Mouse (Mus musculus): Measurements from ENCODE around the gene Ercc4. TPM values are rescaled to one million over a fixed set of nuclear protein-coding genes. Genes with fewer than 3 reads are reported as not detected.
"Not testable (repeated sequence)": the region's sequence is repeated elsewhere in the genome, so short reads cannot be mapped to it uniquely, and the experiment has no call there.

Ercc4 gene
- 4.0 and 4.1 TPM in 2 replicates for polyA plus RNA-seq (2015; fragmentation: Nextera tagmentation; extraction: Ambion mirVana)

DNA sequence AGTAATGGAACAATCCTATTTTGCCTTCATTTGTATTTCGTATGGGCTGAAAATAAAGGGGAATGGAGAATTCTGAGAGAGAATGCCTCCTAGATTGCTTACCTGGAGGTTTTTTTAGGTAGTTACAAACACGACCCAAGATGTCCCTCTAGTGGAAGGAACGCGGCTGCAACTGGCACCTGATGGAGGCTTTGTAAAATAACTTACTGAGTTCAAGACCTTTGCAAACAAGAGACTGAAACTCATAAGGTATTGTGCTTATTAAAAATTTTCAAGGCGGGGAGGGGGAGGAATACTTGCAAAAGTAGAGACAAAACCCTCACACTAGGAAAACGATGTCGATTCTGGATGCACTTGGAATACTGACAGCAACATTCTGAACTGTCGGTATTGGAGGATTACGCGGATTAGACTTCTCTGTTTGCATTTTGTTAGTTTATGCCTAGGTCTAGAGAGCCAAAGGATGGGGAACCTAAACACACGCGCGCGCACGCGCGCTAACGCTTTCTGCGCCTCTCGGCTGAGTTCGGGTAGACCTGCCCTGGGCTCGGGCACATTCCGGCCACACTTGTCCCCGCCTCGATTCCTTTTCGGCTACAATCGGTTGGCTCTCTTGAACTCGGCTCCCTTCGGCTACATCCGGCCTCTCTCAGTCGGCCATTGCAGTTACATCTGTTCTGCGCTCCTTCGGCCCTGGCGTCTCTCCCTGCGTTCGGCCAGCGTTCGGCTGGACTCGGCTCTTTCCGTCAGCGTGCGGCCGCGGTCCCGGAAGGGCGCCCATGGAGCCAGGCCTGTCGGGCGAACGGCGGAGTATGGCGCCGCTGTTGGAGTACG is at the start of gene Ercc4:
Gene Ercc4 (plus strand): TSS at position 529 of the 834 bp plus-strand sequence.
- peak within 1 kb of the TSS; percentile 70 for H3K27ac ChIP-seq (replicated peaks)
- peak within 1 kb of the TSS; percentile 71 for H3K4me3 ChIP-seq (replicated peaks)
- no peaks in the 10 kb centered on the region for H3K9me3 ChIP-seq (replicated peaks)
- peak within 1 kb of the TSS; percentile 76 for H3K4me2 ChIP-seq
- H3K27me3 ChIP-seq = no peaks in the 10 kb centered on the region
- H3K4me1 ChIP-seq (replicated peaks) = peaks cover 20% of the 10 kb centered on the region
- peaks cover 18% of the 10 kb centered on the region for H3K36me3 ChIP-seq (replicated peaks)
- peak within 1 kb of the TSS; percentile 77 for H3K9ac ChIP-seq
- WGBS (ENCODE audit: insufficient replicate concordance) = under 1% methylated on average over 53 of the region's 53 CpGs
- ATAC-seq (ENCODE audit: insufficient read depth) = peak; percentile 96

DNA sequence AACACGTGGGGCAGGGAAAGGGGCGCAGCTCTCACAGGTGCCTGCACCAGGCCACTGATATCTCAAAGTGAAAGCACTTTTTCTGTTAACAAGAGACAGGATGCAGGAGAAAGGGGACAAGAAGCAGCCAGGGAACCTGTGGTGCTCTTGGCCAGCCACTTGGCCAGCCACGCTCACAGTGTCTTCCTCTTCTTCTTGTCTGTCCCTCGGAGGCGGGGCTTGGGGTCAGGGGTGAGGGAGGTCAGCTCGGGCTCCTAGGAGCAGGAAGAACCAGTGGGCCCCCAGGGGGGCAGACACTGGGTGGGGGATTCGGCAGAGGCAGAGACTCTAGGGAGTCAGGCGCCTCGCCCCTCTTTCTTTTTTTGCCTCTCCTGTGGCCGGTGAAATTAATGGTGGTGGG is 48.4 kb upstream of the Ercc4 start:
- no peaks in the 10 kb centered on the region for H3K36me3 ChIP-seq (replicated peaks)
- H3K27me3 ChIP-seq = no peaks in the 10 kb centered on the region
- H3K4me2 ChIP-seq = peak overlapping the region; percentile 40
- no peak overlapping the region for H3K9ac ChIP-seq
- no peak overlapping the region for H3K27ac ChIP-seq (replicated peaks)
- ATAC-seq (ENCODE audit: insufficient read depth) = no peak
- no peak overlapping the region for H3K4me3 ChIP-seq (replicated peaks)
- no peaks in the 10 kb centered on the region for H3K9me3 ChIP-seq (replicated peaks)
- H3K4me1 ChIP-seq (replicated peaks) = no peaks in the 10 kb centered on the region
- 21% methylated on average over 9 of the region's 10 CpGs for WGBS (ENCODE audit: insufficient replicate concordance)

DNA sequence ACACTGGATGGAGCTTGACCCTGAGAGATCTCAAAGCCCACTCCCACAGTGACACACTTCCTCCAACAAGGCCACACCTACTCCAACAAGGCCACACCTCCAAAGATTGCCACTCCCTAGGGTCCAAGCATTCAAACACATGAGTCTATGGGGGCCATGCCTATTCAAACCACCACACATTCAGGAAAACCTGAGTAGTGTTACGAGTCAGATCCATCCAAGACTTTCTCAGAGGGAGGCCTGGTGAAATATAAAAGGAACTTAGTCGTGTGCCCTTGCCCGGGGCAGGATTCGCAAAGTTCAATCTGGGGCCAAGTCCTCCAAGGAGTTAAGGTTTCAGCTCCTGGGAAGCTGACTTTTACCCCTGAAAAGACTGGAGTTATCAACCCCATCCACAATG is 35.3 kb upstream of the Ercc4 start:
- Histone ChIP-seq H3K4me1 (replicated peaks) (no peaks in the 10 kb centered on the region), H3K36me3 (replicated peaks) (no peaks in the 10 kb centered on the region), H3K9ac (no peak overlapping the region), H3K9me3 (replicated peaks) (no peaks in the 10 kb centered on the region), H3K27ac (replicated peaks) (no peak overlapping the region), H3K4me3 (replicated peaks) (no peak overlapping the region), H3K27me3 (no peaks in the 10 kb centered on the region), H3K4me2 (no peak overlapping the region)
- ATAC-seq (ENCODE audit: insufficient read depth) = no peak
- WGBS (ENCODE audit: insufficient replicate concordance) = 73% methylated on average over 4 of the region's 4 CpGs

DNA sequence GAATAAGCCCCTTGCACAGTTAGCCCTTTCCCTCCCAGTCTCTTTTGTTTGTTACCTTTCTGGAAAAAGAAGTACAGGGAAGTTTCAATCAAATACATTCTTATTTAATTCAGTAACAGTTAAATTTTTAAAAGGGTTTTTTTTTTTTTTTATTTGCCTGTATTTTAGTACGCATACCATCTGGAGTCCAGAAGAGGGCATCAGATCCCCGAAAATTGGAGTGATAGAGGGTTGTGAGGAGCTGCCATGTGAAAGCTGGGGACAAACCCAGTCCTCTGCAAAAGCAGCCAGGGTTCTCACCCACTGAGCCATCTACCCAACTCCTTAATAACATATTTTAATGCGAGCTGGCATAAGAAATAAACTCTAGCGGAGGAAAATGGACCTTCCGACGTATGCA is 29.3 kb upstream of the Ercc4 start:
- no peaks in the 10 kb centered on the region for H3K27me3 ChIP-seq
- H3K4me3 ChIP-seq (replicated peaks) = no peak overlapping the region
- no peak overlapping the region for H3K27ac ChIP-seq (replicated peaks)
- H3K36me3 ChIP-seq (replicated peaks) = no peaks in the 10 kb centered on the region
- H3K9me3 ChIP-seq (replicated peaks) = no peaks in the 10 kb centered on the region
- ATAC-seq (ENCODE audit: insufficient read depth) = no peak
- H3K9ac ChIP-seq = no peak overlapping the region
- no peak overlapping the region for H3K4me2 ChIP-seq
- 56% methylated on average over 6 of the region's 6 CpGs for WGBS (ENCODE audit: insufficient replicate concordance)
- H3K4me1 ChIP-seq (replicated peaks) = no peaks in the 10 kb centered on the region

DNA sequence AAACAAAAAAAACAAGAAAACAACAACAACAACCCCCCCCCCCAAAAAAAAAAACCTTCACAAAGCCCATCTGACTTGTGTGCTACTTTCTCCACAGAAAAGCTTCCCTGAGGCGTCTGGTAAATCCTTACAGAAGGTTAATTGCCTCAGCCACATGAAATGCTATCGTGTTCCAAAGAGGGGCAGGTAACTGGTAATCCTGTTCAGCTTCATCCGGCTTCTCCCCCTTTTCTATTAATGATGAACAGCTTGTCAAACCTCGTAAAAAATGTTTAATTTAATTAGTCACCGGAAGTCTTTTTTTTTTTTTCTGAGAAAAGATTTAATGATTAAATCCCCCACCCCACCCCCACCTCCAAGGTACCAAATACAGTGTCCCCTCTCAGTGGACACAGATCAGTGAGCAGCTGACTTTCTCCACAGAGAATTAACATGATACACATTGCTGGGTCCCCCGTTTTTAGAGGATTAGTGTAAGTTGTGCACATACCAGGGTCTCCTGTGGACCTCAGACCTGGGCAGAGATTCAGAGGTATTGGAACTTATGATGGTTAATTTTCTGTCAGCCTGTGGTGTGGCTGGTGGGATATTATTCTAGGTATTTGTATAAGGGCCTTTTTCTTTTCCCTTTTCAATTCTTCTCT is 26.2 kb upstream of the Ercc4 start:
- WGBS (ENCODE audit: insufficient replicate concordance) = 51% methylated on average over 6 of the region's 6 CpGs
- H3K9ac ChIP-seq = no peak overlapping the region
- no peak for ATAC-seq (ENCODE audit: insufficient read depth)
- H3K4me1 ChIP-seq (replicated peaks) = no peaks in the 10 kb centered on the region
- H3K4me2 ChIP-seq = no peak overlapping the region
- no peaks in the 10 kb centered on the region for H3K36me3 ChIP-seq (replicated peaks)
- H3K9me3 ChIP-seq (replicated peaks) = no peaks in the 10 kb centered on the region
- H3K4me3 ChIP-seq (replicated peaks) = no peak overlapping the region
- H3K27me3 ChIP-seq = no peaks in the 10 kb centered on the region
- no peak overlapping the region for H3K27ac ChIP-seq (replicated peaks)

DNA sequence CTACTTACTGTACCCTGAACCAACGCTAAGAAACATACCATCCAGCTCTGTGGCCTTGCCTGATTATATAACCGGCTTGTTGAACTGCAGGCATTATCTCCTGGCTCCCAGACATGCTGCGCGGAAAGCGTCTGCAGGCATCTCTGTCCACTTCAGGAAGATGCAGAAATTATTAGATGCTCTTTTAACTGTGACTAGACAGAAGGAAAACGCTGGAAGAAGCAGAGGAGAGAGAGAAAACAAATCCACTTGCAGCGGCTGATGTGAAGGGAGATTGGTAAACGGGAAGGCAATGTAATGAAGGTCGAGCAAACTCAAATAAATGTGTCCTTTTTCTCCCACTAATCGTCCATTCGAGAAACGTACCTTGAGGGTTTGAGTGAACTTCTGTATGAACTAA is 1.1 kb upstream of the Ercc4 start:
- Histone ChIP-seq H3K9ac (no peak overlapping the region), H3K4me3 (replicated peaks) (no peak overlapping the region), H3K4me1 (replicated peaks) (peaks cover 20% of the 10 kb centered on the region), H3K9me3 (replicated peaks) (no peaks in the 10 kb centered on the region), H3K27ac (replicated peaks) (no peak overlapping the region), H3K4me2 (no peak overlapping the region), H3K27me3 (no peaks in the 10 kb centered on the region), H3K36me3 (replicated peaks) (peaks cover 9% of the 10 kb centered on the region)
- WGBS (ENCODE audit: insufficient replicate concordance) = 68% methylated on average over 12 of the region's 12 CpGs
- no peak for ATAC-seq (ENCODE audit: insufficient read depth)

DNA sequence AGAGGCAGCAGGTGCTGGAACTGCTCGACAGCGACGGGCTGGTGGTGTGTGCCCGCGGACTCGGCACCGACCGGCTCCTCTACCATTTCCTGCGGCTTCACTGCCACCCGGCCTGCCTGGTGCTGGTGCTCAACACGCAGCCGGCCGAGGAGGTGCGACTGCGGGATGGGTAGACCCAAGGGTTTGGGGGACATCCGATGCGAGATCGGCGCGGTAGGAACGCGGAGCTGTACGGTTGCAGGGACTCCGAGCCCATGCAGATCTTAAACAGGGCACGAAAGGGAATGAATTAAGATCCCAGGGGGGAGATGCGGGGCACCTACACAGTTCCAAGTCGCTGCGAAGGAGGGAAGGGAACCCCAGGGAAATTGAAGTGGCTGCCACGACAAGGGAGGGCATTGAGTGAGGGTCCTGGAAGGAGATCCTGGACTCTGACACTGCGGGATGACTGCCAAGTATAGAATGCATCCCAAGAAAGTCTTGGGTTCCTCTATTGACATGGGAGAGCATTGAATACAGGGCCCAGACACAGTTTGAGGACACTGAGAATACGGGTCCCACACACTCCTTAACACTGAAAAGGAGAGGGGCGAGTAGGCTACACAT is 609 bp downstream of the Ercc4 start:
- Histone ChIP-seq H3K9me3 (replicated peaks) (no peaks in the 10 kb centered on the region), H3K9ac (peak overlapping the region; percentile 77), H3K36me3 (replicated peaks) (peaks cover 23% of the 10 kb centered on the region), H3K27me3 (no peaks in the 10 kb centered on the region), H3K4me1 (replicated peaks) (peaks cover 20% of the 10 kb centered on the region), H3K4me3 (replicated peaks) (peak overlapping the region; percentile 71), H3K27ac (replicated peaks) (peak overlapping the region; percentile 70), H3K4me2 (peak overlapping the region; percentile 76)
- peak; percentile 71 for ATAC-seq (ENCODE audit: insufficient read depth)
- under 1% methylated on average over 32 of the region's 32 CpGs for WGBS (ENCODE audit: insufficient replicate concordance)

DNA sequence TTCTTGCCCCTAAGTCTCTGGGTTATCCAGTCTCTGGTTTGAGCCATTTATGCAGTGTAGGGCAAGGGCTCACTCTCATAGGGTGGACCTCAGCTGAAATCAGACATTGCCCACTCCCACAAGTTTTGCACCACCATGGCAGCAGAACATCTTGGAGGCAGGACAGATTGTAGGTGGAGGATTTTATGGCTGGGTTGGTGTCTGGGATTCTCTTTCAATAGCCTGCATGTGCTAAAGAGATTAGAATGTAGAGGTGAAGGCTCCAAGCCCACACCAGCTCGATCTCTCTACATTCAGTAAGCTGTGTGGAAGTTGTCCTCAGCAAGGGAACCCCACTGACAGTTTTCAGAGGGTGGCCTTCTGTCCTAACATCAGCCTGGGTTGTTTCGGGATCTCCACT is 5.3 kb downstream of the Ercc4 start:
- H3K27me3 ChIP-seq = no peaks in the 10 kb centered on the region
- no peak overlapping the region for H3K4me3 ChIP-seq (replicated peaks)
- no peaks in the 10 kb centered on the region for H3K9me3 ChIP-seq (replicated peaks)
- 63% methylated on average over 2 of the region's 2 CpGs for WGBS (ENCODE audit: insufficient replicate concordance)
- H3K9ac ChIP-seq = no peak overlapping the region
- H3K4me2 ChIP-seq = no peak overlapping the region
- peaks cover 10% of the 10 kb centered on the region for H3K4me1 ChIP-seq (replicated peaks)
- peaks cover 24% of the 10 kb centered on the region for H3K36me3 ChIP-seq (replicated peaks)
- ATAC-seq (ENCODE audit: insufficient read depth) = no peak
- H3K27ac ChIP-seq (replicated peaks) = no peak overlapping the region

DNA sequence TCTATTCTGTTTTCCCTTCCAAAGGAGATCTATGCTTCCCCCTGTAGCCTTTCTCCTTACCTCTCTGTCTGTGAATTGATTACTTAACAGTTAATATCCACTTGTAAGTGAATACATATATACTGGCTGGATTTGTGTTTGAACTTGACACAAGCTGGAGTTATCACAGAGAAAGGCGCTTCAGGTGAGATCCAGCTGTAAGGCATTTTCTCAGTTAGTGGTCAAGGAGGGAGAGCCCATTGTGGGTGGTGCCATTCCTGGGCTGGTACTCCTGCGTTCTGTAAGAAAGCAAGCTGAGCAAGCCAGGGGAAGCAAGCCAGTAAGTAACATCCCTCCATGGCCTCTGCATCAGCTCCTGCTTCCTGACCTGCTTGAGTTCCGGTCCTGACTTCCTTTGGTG is 6.0 kb downstream of the Ercc4 start:
- not testable (repeated sequence) for H3K9me3 ChIP-seq (replicated peaks); H3K27me3 ChIP-seq; ATAC-seq (ENCODE audit: insufficient read depth); H3K4me1 ChIP-seq (replicated peaks); H3K4me2 ChIP-seq; H3K27ac ChIP-seq (replicated peaks); H3K9ac ChIP-seq; H3K4me3 ChIP-seq (replicated peaks)
- WGBS (ENCODE audit: insufficient replicate concordance) = 67% methylated on average over 3 of the region's 3 CpGs
- H3K36me3 ChIP-seq (replicated peaks) = peaks cover 24% of the 10 kb centered on the region

DNA sequence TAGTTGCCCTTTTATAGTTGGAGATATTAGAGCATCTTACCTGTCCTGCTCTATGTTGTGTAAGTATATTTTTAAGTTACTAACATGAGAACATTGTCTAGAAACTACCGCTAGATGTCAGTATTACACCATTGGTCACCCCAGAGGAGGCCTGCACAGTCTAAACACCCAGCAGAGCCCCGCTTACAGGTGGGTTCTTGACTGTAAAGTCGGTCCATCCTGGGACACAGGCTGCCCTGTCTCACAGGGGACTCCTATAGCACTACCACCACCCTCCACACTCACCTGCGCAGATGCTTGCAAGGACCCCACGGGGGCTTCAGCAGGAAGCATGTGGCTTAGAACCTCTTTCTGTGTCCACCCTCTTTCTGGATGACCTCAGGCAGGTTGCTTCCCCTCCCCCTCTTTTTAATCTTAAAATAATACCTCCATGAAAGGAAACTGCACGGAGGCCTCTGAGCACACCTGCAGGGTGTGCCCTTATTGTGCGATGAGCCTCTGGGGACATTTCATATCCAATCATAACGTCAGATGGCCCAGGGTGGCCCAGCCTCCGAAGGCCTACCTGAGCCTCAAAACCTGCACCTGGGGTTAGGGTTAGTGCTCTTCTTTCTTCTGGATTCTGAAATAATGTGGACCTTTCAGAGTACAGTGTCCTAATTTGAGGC is 7.9 kb downstream of the Ercc4 start:
- ATAC-seq (ENCODE audit: insufficient read depth) = no peak
- Histone ChIP-seq H3K9me3 (replicated peaks) (no peaks in the 10 kb centered on the region), H3K4me2 (no peak overlapping the region), H3K9ac (no peak overlapping the region), H3K4me1 (replicated peaks) (no peaks in the 10 kb centered on the region), H3K4me3 (replicated peaks) (no peak overlapping the region), H3K27ac (replicated peaks) (no peak overlapping the region), H3K36me3 (replicated peaks) (peaks cover 34% of the 10 kb centered on the region), H3K27me3 (no peaks in the 10 kb centered on the region)
- 59% methylated on average over 9 of the region's 9 CpGs for WGBS (ENCODE audit: insufficient replicate concordance)

DNA sequence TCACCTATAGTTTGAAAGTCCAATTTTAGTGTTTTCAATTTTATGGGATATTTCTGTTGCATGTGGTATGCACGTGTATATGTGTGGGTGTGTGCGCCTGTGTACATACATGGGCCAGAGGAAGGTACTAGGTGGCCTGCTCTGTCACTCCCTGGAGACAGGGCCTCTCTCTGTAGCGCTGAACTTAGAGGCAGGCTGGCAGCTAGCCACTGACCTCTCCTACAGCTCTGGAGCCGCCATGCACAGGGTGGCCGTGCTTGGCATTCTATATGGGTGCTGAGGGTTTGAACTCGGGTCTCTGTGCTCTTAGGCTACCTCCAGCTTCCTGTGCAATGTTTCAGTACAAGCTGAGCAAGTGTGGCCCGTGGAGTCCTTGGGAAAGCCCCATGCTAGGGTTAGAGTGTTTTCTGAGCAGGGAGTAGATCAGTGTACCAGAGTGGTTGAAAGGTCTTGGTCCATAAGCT is 8.5 kb downstream of the Ercc4 start:
- no peaks in the 10 kb centered on the region for H3K9me3 ChIP-seq (replicated peaks)
- no peaks in the 10 kb centered on the region for H3K4me1 ChIP-seq (replicated peaks)
- H3K27ac ChIP-seq (replicated peaks) = no peak overlapping the region
- H3K27me3 ChIP-seq = no peaks in the 10 kb centered on the region
- no peak overlapping the region for H3K4me2 ChIP-seq
- no peak for ATAC-seq (ENCODE audit: insufficient read depth)
- 74% methylated on average over 7 of the region's 7 CpGs for WGBS (ENCODE audit: insufficient replicate concordance)
- peaks cover 37% of the 10 kb centered on the region for H3K36me3 ChIP-seq (replicated peaks)
- H3K4me3 ChIP-seq (replicated peaks) = no peak overlapping the region
- H3K9ac ChIP-seq = no peak overlapping the region

Data from liver, embryonic 15.5 days (tissue).